Mouse (Mus musculus) ES-E14 (cell line): ENCODE results near the gene Slc25a20.

Source experiments
- HCFC1 ChIP-seq: IDR thresholded peaks from 2 replicates; pipeline ENCODE4 v1.6.1; 2012; ENCODE audit warnings: low read length, inconsistent platforms, borderline replicate concordance; ENCODE audit not compliant: insufficient read depth
- MAFK ChIP-seq: IDR thresholded peaks from 2 replicates; pipeline ENCODE4 v1.6.1; 2014; ENCODE audit warnings: mild to moderate bottlenecking, low read depth, low read length, inconsistent platforms; ENCODE audit not compliant: insufficient read depth
- ZC3H11A ChIP-seq: IDR thresholded peaks from 2 replicates; pipeline ENCODE4 v1.6.1; 2012; ENCODE audit warnings: low read depth, mild to moderate bottlenecking, inconsistent platforms, low read length, borderline replicate concordance
- ZNF384 ChIP-seq: IDR thresholded peaks from 2 replicates; pipeline ENCODE4 v1.6.1; 2012; ENCODE audit warnings: low read depth, low read length, inconsistent platforms

- TF ChIP-seq HCFC1 (no peak), ZC3H11A (no peak), ZNF384 (no peak), MAFK (no peak)
These were observed 25.8 kb downstream of the Slc25a20 start for GRCm38 (mm10) chr9:108687686-108688085.
